Mouse (Mus musculus): ENCODE results near the gene Timm50. TPM values are rescaled to one million over a fixed set of nuclear protein-coding genes. Genes with fewer than 3 reads are reported as not detected.

The Timm50 gene
- total RNA-seq, 2 experiments from 2014 or later, result 68.6 to 76.6 TPM

DNA sequence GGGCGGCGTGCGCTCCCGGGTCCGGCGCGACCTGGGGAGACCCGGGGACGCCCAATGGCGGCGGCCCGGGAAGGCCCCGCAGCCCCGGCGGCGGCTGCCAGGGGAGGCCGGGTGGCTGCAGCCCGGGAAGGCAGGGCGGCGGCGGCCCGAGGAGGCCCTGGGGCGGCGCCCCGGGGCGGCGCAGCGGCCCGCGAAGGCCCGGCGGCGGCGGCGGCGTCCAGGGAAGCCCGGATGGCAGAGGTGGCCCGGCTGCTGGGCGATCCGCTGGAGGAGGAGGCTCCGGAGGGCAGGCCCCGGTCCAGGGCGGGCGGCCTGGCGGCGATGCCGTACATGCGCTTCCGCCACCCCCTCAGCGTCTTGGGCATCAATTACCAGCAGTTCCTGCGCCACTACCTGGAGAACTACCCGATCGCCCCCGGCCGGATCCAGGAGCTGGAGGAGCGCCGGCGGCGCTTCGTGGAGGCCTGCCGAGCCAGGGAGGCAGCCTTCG is 43.8 kb downstream of the Timm50 start:
- peak; percentile 64 for DNase-seq

DNA sequence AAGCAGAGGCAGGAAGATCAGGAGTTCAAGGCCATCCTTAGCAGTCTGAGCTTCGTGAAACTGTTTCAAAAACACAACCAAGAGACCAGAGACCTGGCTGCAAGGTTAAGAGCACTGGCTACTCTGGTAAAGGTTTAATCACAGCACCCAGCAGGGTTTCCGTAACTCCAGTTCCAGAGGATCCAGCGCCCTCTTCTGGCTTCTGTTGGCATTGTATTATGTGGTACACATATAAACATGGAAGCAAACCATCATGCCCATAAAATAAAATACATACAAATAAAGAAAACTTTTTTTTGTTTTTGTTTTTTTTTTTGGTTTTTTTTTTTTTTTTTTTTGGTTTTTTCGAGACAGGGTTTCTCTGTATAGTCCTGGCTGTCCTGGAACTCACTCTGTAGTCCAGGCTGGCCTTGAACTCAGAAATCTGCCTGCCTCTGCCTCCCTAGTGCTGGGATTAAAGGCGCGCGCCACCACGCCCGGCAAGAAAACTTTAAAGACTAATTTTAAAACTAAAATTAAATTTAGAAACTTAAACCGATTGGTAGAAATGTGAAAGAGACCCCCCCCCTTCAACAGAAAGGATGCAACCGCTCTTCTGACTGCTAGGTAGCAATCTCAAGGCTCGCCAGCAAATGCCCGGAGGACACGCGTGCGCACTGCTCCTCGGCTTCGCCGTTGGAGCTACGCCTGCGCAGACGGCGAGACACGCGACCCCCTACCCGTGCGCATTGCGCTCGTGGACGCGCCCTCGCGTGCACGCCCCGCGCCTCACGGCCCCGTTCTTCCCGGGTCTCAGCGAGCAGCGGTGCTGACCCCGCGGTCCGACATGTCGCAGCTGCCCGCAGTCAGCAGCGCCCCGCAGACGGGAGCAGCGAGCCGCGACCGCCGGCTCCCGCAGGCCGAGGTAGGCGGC is 44.5 kb downstream of the Timm50 start, which contains the start of gene Eid2:
TSS of gene Eid2 (plus strand) at position 753 of the 913 bp plus-strand sequence.
- DNase-seq, result peak; percentile 88

DNA sequence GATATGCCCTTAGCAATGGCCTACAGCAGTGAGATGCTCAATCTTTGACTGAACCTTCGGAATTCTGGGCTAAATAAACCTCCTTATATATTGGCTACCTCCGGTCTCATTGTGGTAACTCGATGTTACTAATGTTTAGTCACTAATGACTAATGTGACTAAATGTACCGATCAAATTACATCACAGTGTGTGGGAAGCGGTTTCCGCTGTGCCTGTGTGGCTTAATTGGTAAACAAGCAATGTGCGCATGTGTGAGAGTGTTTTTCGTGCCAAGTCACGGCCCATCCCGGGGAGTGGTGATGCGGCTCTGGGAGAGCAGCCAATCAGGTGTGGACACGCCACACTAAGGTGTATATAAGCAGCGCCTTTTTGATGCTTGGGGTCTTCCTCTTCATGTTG is 46.5 kb downstream of the Timm50 start:
- DNase-seq, result no peak

DNA sequence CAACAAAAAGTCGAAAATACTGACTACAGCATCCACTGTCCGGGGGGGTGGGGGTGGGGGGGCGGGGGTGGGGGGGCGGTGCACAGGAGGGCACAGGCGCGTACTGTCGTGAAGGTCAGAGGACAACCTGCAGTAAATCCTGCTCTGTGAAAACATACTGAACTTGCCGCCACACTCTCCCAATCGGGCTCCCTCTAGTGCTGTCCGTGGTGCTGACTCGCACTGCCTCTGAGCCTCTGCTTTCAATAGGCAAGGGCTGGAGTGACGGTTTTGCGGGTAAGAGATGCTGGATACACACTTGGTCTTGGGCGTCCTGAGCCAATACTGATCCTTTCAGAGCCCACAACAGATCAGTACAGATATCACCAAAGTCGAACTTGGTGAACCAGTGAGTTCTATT is 48.1 kb downstream of the Timm50 start:
- peak; percentile 88 for DNase-seq

DNA sequence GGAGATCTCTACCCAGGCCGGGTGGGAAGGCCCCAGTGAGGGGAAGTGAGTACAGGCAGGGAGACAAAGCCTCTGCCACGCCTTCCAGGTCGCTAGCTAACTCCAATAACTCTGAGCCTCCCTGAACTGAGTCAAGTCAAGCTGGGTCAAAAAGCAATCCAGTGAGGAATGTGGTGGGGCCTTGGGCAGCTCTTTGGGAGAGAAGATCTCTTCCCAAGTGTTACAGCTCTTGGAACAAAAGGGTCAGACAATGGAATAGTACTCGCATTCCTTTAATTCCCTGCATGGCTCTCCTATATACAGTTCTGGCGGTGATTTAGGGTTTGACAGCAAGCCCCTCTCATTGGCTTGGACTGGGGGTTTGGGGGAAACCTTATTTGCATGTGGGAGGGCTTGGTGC is 49.0 kb downstream of the Timm50 start:
- DNase-seq, result no peak

Other genes with a start within 250 kb of the Timm50 start
- gene Fcgbp, start 240.8 kb downstream of the Timm50 start, total RNA-seq (2021), result under 1 TPM; 0.02 to 0.12 TPM
- gene 9530053A07Rik, start 182.6 kb downstream of the Timm50 start, total RNA-seq (2021), result not detected
- 10 to 100 TPM; 67.2 to 68.2 TPM for gene Fbl, start 142.4 kb downstream of the Timm50 start, total RNA-seq (2021)
- 10 to 100 TPM; 22.9 to 24.4 TPM for gene Dyrk1b, start 132.6 kb downstream of the Timm50 start, total RNA-seq (2021)
- 10 to 100 TPM; 13.7 to 19.7 TPM for gene Eid2, start 44.2 kb downstream of the Timm50 start, total RNA-seq (2021)
- 10 to 100 TPM in 1 of 2 experiments, 1 to 10 TPM in 1; 8.5 to 10.9 TPM for gene Eid2b, start 34.3 kb downstream of the Timm50 start, total RNA-seq (2021)
- not detected for gene Selenov, start 20.9 kb downstream of the Timm50 start, total RNA-seq (2021)
- not detected for gene Dll3, start 9.8 kb downstream of the Timm50 start, total RNA-seq (2021)
- 10 to 100 TPM; 58.7 to 62.7 TPM for gene Supt5, start 26.7 kb upstream of the Timm50 start, total RNA-seq (2021)
- gene Rps16, start 38.6 kb upstream of the Timm50 start, total RNA-seq (2021), result 1,000 to 10,000 TPM in 1 of 2 experiments, 100 to 1,000 TPM in 1; 972 to 1,025 TPM
- 10 to 100 TPM; 42.1 to 42.9 TPM for gene Plekhg2, start 60.5 kb upstream of the Timm50 start, total RNA-seq (2021)
- gene Zfp36, start 68.2 kb upstream of the Timm50 start, total RNA-seq (2021), result 10 to 100 TPM; 12.7 to 12.9 TPM
- 10 to 100 TPM; 22.9 to 24.5 TPM for gene Med29, start 80.6 kb upstream of the Timm50 start, total RNA-seq (2021)
- gene Paf1, start 80.9 kb upstream of the Timm50 start, total RNA-seq (2021), result 10 to 100 TPM; 50.1 to 53.5 TPM
- 1 to 10 TPM; 7.1 to 7.5 TPM for gene Gmfg, start 125.4 kb upstream of the Timm50 start, total RNA-seq (2021)
- 1 to 10 TPM; 2.5 to 3.3 TPM for gene Lrfn1, start 139.9 kb upstream of the Timm50 start, total RNA-seq (2021)
- gene Ifnl2, start 198.4 kb upstream of the Timm50 start, total RNA-seq (2021), result not detected
- gene Ifnl3, start 210.8 kb upstream of the Timm50 start, total RNA-seq (2021), result not detected
- gene Sycn, start 228.8 kb upstream of the Timm50 start, total RNA-seq (2021), result not detected
- not detected for gene Nccrp1, start 235.2 kb upstream of the Timm50 start, total RNA-seq (2021)

Data from heart, postnatal 4 days (tissue).